In genomic region chr16:50420130-50420529, GRCm38 (mm10) we compare ENCODE assay signal across 12 mouse cellular contexts. TPM values are rescaled to one million over a fixed set of nuclear protein-coding genes. Genes with fewer than 3 reads are reported as not detected.
DNase-seq lines count a peak whose midpoint lies in the region; ATAC-seq and TF ChIP-seq lines count a peak whose summit lies in the region.
"Had no signal": no experiment of that assay in that cellular context is flagged by ENCODE, and none has a peak within 500 bp of the region (broad histone marks: within the 10 kb centered on the region; RNA-seq: fewer than 3 reads in every experiment).

No protein-coding gene starts in this region.

- no peak overlapping the region for H3K4me2 ChIP-seq in lung, postnatal 0 days (replicated peaks; ENCODE audit: low read depth, low read length)
- H3K4me2 ChIP-seq: forebrain, embryonic 12.5 days; limb, embryonic 12.5 days; midbrain, embryonic 12.5 days had no signal

- DNase-seq in heart, adult 11 months = peak; percentile 88
- no peak for DNase-seq in heart, adult 9 months (ENCODE audit: low spot score in 2 of 2)
- DNase-seq in lung, postnatal 0 days (ENCODE audit: low spot score) = peak; percentile 26
- DNase-seq in lung, postnatal 25 days (ENCODE audit: low spot score) = no peak
- peak; percentile 25 for DNase-seq in NIH3T3 (ENCODE audit: low read depth)
- peak; percentile 7 for DNase-seq in retina, postnatal 1 day
- no peak for DNase-seq in frontal cortex, postnatal 36 days (ENCODE audit: low spot score in 2 of 2)
- no peak for DNase-seq in urinary bladder, adult 2 months (ENCODE audit: low spot score)
- DNase-seq: cerebellum, adult 9-10 months had no signal

- H3K27me3 ChIP-seq in lung, postnatal 0 days (replicated peaks; ENCODE audit: insufficient read depth, low read length) = no peaks in the 10 kb centered on the region
- H3K27me3 ChIP-seq: forebrain, embryonic 12.5 days; limb, embryonic 12.5 days; midbrain, embryonic 12.5 days had no signal

- peak; percentile 41 for TF ChIP-seq CTCF in lung, postnatal 0 days (IDR thresholded peaks at IDR 0.05)

- ATAC-seq in lung, postnatal 0 days = no peak

- TF ChIP-seq EP300 in lung, postnatal 0 days (IDR thresholded peaks at IDR 0.05) = no peak

- H3K36me3 ChIP-seq in lung, postnatal 0 days (ENCODE audit: insufficient read depth, low read length) = no peaks in the 10 kb centered on the region
- H3K36me3 ChIP-seq: forebrain, embryonic 12.5 days; midbrain, embryonic 12.5 days had no signal

- no peak overlapping the region for H3K4me3 ChIP-seq in lung, postnatal 0 days (ENCODE audit: low read depth, low read length)
- H3K4me3 ChIP-seq: forebrain, embryonic 12.5 days; limb, embryonic 12.5 days; midbrain, embryonic 12.5 days had no signal

- 27% methylated on average over 1 of the region's 1 CpGs for WGBS in lung, postnatal 0 days

- H3K9me3 ChIP-seq in lung, postnatal 0 days (ENCODE audit: low read length) = no peaks in the 10 kb centered on the region
- H3K9me3 ChIP-seq: forebrain, embryonic 12.5 days; limb, embryonic 12.5 days; midbrain, embryonic 12.5 days had no signal

- no peak overlapping the region for H3K27ac ChIP-seq in lung, postnatal 0 days (ENCODE audit: low read length)
- H3K27ac ChIP-seq: forebrain, embryonic 12.5 days; limb, embryonic 12.5 days; midbrain, embryonic 12.5 days had no signal

- H3K4me1 ChIP-seq in lung, postnatal 0 days (ENCODE audit: insufficient read depth, low read depth, low read length) = no peaks in the 10 kb centered on the region
- H3K4me1 ChIP-seq: forebrain, embryonic 12.5 days; midbrain, embryonic 12.5 days had no signal

- no peak overlapping the region for H3K9ac ChIP-seq in lung, postnatal 0 days (replicated peaks; ENCODE audit: low read depth)
- H3K9ac ChIP-seq: forebrain, embryonic 12.5 days; limb, embryonic 12.5 days; midbrain, embryonic 12.5 days had no signal

RNA-seq across cellular contexts. Expression of gene Bbx, which starts 12.1 kb away (rescaled TPM):
- polyA plus RNA-seq in lung, postnatal 0 days (2015; fragmentation: Nextera tagmentation; extraction: Ambion mirVana) = 25.2 and 30.0 TPM in 2 replicates
- 16.9 and 19.3 TPM in 2 replicates for polyA plus RNA-seq in urinary bladder, adult 2 months (2012; rRNA removed)

Comparison
In these comparisons a context has a peak if more than half of its experiments do, and no peak if none do; other contexts are left out.
1. DNase-seq: peak in heart, adult 11 months (single experiment), lung, postnatal 0 days (single experiment), NIH3T3 (single experiment) and retina, postnatal 1 day (single experiment); none in heart, adult 9 months (0 of 2), lung, postnatal 25 days (single experiment), frontal cortex, postnatal 36 days (0 of 2) and urinary bladder, adult 2 months (single experiment).